Mouse (Mus musculus): ENCODE data around the gene Sv2a. TPM values are rescaled to one million over a fixed set of nuclear protein-coding genes. Genes with fewer than 3 reads are reported as not detected.
A peak's percentile ranks its signal among the peaks of the same experiment; 100 is the strongest.
"Not testable (repeated sequence)": the region's sequence is repeated elsewhere in the genome, so short reads cannot be mapped to it uniquely, and the experiment has no call there.

Sv2a gene
- polyA plus RNA-seq, 2 experiments, result 0.10 to 0.48 TPM

DNA sequence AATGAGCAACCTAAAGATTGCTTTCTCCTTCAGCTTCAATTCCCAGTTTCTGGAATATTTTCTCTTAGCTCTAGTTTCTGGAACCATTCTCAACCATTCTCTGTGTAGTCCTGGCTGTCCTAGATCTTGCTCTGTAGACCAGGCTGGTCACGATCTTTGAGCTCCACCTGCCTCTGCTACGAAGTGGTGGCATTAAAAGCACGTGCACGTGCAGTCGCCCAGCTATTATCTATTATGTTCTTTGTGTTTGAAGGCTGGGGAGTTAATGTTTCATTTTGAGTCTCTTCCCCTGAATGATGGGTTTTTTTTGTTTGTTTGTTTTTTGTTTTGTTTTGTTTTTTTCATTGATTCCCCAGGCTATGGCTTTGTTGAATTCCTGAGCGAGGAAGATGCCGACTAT lies 7.8 kb upstream of the Sv2a start:
- H3K4me1 ChIP-seq (replicated peaks; ENCODE audit: control insufficient read depth in 2 of 2, insufficient read depth in 2 of 2, low read length in 1 of 2), result peaks cover 7 to 12% of the 10 kb centered on the region in 2 experiments; a peak in 3 of 4 replicates
- no peak overlapping the region for H3K27ac ChIP-seq
- TF ChIP-seq CTCF (IDR thresholded peaks at IDR 0.05; ENCODE audit: low read depth) (no peak), EP300 (IDR thresholded peaks at IDR 0.05; ENCODE audit: low read depth) (no peak)
- peaks cover 38% of the 10 kb centered on the region for H3K36me3 ChIP-seq (replicated peaks; ENCODE audit: control insufficient read depth, insufficient read depth, low read depth)
- peak overlapping the region; percentile 65 to 93 for H3K4me3 ChIP-seq (ENCODE audit: insufficient read depth in 1 of 2, low read depth in 2 of 2, low read length in 2 of 2)
- 25% methylated on average over 7 of the region's 7 CpGs for WGBS (ENCODE audit: insufficient replicate concordance)
- H3K9me3 ChIP-seq (ENCODE audit: control insufficient read depth, low read length), result no peaks in the 10 kb centered on the region
- ATAC-seq (ENCODE audit: insufficient read depth), result no peak
- peak overlapping the region; percentile 94 for H3K4me2 ChIP-seq (ENCODE audit: low read depth)
- no peaks in the 10 kb centered on the region for H3K27me3 ChIP-seq (ENCODE audit: control insufficient read depth, insufficient read depth, low read length)
- peak overlapping the region; percentile 90 for H3K9ac ChIP-seq (replicated peaks)
- no peak for DNase-seq (ENCODE audit: low read depth in 3 of 3, low spot score in 3 of 3)

DNA sequence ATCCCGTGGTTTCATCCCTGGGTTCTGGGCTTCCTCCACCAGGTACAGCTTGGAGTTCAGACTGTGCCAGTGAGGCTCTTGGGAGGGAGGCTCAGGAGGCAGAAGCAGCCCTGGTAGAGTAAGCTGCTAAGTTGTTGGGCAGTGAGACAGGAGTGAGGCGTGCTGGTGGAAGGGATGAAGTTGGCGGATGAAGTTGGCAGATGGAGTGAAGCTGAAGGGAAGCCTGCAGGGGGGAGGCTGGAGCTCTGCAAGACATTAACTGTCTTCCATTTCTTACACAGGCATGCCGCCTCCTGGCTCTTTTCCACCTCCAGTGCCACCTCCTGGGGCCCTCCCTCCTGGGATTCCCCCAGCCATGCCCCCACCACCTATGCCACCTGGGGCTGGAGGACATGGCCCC lies 6.9 kb upstream of the Sv2a start:
- not testable (repeated sequence) for ATAC-seq (ENCODE audit: insufficient read depth); DNase-seq (ENCODE audit: low read depth in 3 of 3, low spot score in 3 of 3); H3K27ac ChIP-seq; H3K27me3 ChIP-seq (ENCODE audit: control insufficient read depth, insufficient read depth, low read length); H3K9ac ChIP-seq (replicated peaks); H3K9me3 ChIP-seq (ENCODE audit: control insufficient read depth, low read length)
- Histone ChIP-seq H3K36me3 (replicated peaks; ENCODE audit: control insufficient read depth, insufficient read depth, low read depth) (peaks cover 38% of the 10 kb centered on the region), H3K4me3 (ENCODE audit: insufficient read depth in 1 of 2, low read depth in 2 of 2, low read length in 2 of 2) (0 out of 4 replicates have a peak overlapping the region, but pooled peaks have one; percentile 2 to 14), H3K4me2 (ENCODE audit: low read depth) (peak overlapping the region; percentile 94), H3K4me1 (replicated peaks; ENCODE audit: control insufficient read depth in 2 of 2, insufficient read depth in 2 of 2, low read length in 1 of 2) (peaks cover 7 to 12% of the 10 kb centered on the region in 2 experiments; a peak in 3 of 4 replicates)
- 75% methylated on average over 4 of the region's 4 CpGs for WGBS (ENCODE audit: insufficient replicate concordance)

DNA sequence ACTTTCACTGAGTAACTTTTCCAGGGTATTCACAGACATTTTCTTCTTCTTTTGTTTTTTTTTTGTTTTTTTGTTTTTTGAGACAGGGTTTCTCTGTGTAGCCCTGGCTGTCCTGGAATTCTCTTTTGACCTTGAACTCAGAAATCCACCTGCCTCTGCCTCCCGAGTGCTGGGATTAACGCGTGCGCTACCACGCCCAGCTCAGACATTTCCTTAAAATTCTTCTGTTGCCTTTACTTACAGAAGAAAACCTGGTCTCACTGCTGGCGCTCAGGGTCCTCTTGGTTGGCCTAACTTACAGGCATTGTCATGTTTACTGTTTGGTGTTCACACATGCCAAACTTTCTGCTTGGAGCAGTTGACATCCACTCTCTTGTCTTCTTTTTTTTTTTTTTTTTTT lies 5.7 kb upstream of the Sv2a start:
- H3K27ac ChIP-seq, result no peak overlapping the region
- no peak for TF ChIP-seq EP300 (IDR thresholded peaks at IDR 0.05; ENCODE audit: low read depth)
- no peak for TF ChIP-seq CTCF (IDR thresholded peaks at IDR 0.05; ENCODE audit: low read depth)
- H3K9me3 ChIP-seq (ENCODE audit: control insufficient read depth, low read length), result no peaks in the 10 kb centered on the region
- DNase-seq (ENCODE audit: low read depth in 3 of 3, low spot score in 3 of 3), result no peak
- H3K36me3 ChIP-seq (replicated peaks; ENCODE audit: control insufficient read depth, insufficient read depth, low read depth), result peaks cover 38% of the 10 kb centered on the region
- ATAC-seq (ENCODE audit: insufficient read depth), result no peak
- no peak overlapping the region for H3K4me2 ChIP-seq (ENCODE audit: low read depth)
- H3K4me1 ChIP-seq (replicated peaks; ENCODE audit: control insufficient read depth in 2 of 2, insufficient read depth in 2 of 2, low read length in 1 of 2), result peaks cover 7 to 12% of the 10 kb centered on the region in 2 experiments; a peak in 3 of 4 replicates
- no peaks in the 10 kb centered on the region for H3K27me3 ChIP-seq (ENCODE audit: control insufficient read depth, insufficient read depth, low read length)
- no peak overlapping the region for H3K9ac ChIP-seq (replicated peaks)
- 81% methylated on average over 6 of the region's 6 CpGs for WGBS (ENCODE audit: insufficient replicate concordance)
- no peak overlapping the region for H3K4me3 ChIP-seq (ENCODE audit: insufficient read depth in 1 of 2, low read depth in 2 of 2, low read length in 2 of 2)

DNA sequence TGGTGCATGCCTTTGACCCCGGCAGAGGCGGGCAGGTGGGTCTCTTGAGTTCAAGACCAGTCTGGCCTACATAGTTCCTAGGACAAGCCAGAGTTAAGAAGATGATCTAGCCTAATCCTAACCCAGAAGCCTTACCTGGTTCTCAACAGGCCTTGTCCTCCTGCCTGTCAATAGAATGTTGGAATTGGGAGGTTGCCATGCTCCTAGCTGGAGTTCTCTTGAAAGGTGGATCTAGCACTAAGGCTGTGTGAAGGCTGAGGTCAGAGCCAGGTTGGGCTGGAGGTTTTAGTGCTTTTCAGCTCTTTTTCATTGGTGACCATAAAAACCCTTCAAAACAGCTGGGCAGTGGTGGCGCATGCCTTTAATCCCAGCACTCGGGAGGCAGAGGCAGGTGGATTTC lies 2.5 kb upstream of the Sv2a start:
- H3K36me3 ChIP-seq (replicated peaks; ENCODE audit: control insufficient read depth, insufficient read depth, low read depth), result peaks cover 38% of the 10 kb centered on the region

DNA sequence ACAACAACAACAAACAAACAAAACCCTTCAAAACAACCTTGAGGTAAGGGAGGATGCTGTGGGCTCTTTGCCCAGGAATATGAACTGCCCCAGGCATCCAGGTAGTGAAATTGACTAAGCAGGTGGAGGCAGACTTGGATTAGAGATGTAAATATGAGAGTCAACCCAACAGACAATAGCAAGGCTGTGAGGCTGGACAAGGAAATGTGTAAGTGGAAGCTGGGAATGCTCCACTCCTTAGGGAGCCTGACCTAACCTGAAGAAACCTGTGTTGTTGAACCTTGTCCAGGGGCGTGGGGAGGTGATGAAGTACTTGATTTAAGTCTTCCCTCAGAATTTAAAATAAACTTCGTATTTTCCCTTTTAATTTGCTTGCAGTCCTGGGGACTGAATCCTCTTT lies 2.0 kb upstream of the Sv2a start:
- Histone ChIP-seq H3K9me3 (ENCODE audit: control insufficient read depth, low read length) (no peaks in the 10 kb centered on the region), H3K27ac (no peak overlapping the region), H3K4me2 (ENCODE audit: low read depth) (no peak overlapping the region), H3K27me3 (ENCODE audit: control insufficient read depth, insufficient read depth, low read length) (peaks cover 3% of the 10 kb centered on the region; the same call in 1 of the 2 replicates), H3K4me3 (ENCODE audit: insufficient read depth in 1 of 2, low read depth in 2 of 2, low read length in 2 of 2) (no peak overlapping the region), H3K4me1 (replicated peaks; ENCODE audit: control insufficient read depth in 2 of 2, insufficient read depth in 2 of 2, low read length in 1 of 2) (peaks cover 0 to 9% of the 10 kb centered on the region in 2 experiments; a peak in 2 of 4 replicates), H3K36me3 (replicated peaks; ENCODE audit: control insufficient read depth, insufficient read depth, low read depth) (peaks cover 37% of the 10 kb centered on the region), H3K9ac (replicated peaks) (no peak overlapping the region)
- no peak for DNase-seq (ENCODE audit: low read depth in 3 of 3, low spot score in 3 of 3)
- ATAC-seq (ENCODE audit: insufficient read depth), result no peak
- TF ChIP-seq EP300 (IDR thresholded peaks at IDR 0.05; ENCODE audit: low read depth) (no peak), CTCF (IDR thresholded peaks at IDR 0.05; ENCODE audit: low read depth) (no peak)
- WGBS (ENCODE audit: insufficient replicate concordance), result 61% methylated on average over 2 of the region's 2 CpGs

More for the DNA sequence above, 2.5 kb upstream of the Sv2a start:
- H3K27me3 ChIP-seq (ENCODE audit: control insufficient read depth, insufficient read depth, low read length), result peaks cover 3% of the 10 kb centered on the region; the same call in 1 of the 2 replicates
- H3K27ac ChIP-seq, result no peak overlapping the region
- ATAC-seq (ENCODE audit: insufficient read depth), result no peak
- peaks cover 0 to 9% of the 10 kb centered on the region in 2 experiments; a peak in 2 of 4 replicates for H3K4me1 ChIP-seq (replicated peaks; ENCODE audit: control insufficient read depth in 2 of 2, insufficient read depth in 2 of 2, low read length in 1 of 2)
- no peak for DNase-seq (ENCODE audit: low read depth in 3 of 3, low spot score in 3 of 3)
- 81% methylated on average over 4 of the region's 4 CpGs for WGBS (ENCODE audit: insufficient replicate concordance)
- no peak overlapping the region for H3K4me2 ChIP-seq (ENCODE audit: low read depth)
- H3K4me3 ChIP-seq (ENCODE audit: insufficient read depth in 1 of 2, low read depth in 2 of 2, low read length in 2 of 2), result no peak overlapping the region
- no peak for TF ChIP-seq EP300 (IDR thresholded peaks at IDR 0.05; ENCODE audit: low read depth)
- no peak for TF ChIP-seq CTCF (IDR thresholded peaks at IDR 0.05; ENCODE audit: low read depth)
- no peak overlapping the region for H3K9ac ChIP-seq (replicated peaks)
- no peaks in the 10 kb centered on the region for H3K9me3 ChIP-seq (ENCODE audit: control insufficient read depth, low read length)

All from liver, embryonic 14.5 days (tissue).